Mouse (Mus musculus) bone marrow, adult 2 months (tissue): ENCODE data around the gene Fam207a.

Experiments used
- CTCF ChIP-seq: fragments of 200-500 bp; IDR thresholded peaks from 2 replicates; pipeline ENCODE4 v1.5.1; 2011; ENCODE audit warnings: low read length, control low read depth; ENCODE audit not compliant: control insufficient read depth, insufficient read depth
- POLR2A ChIP-seq: fragments of 200-500 bp; IDR thresholded peaks from 2 replicates; pipeline ENCODE4 v1.6.1; 2011; ENCODE audit warnings: low read depth, mild to moderate bottlenecking, control low read depth, low read length, borderline replicate concordance; ENCODE audit not compliant: control insufficient read depth

DNA sequence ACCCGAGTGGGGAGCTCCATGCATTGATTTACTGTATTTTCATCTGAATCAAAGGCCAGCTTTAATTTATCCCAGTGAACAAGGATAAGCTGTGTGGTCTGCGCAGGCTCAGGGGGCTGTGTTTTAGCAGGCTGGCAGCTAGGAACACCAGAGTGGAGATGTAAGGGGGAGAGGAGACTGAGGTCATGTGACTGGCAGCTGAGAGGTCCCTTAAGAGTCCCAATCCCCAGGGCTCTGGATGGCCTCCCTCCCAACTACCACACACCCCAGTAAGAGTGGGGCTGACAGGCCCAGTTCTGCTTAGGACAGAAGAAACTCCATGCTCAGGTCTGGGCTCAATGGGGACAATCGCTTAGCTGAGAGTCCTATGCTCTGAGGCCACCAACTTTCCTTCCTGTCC, 29.8 kb downstream of the Fam207a start:
- no peak for TF ChIP-seq POLR2A
- TF ChIP-seq CTCF, result no peak
